Comparison of ENCODE assay signal across 9 mouse cellular contexts in genomic region chr15:95885953-95886820, GRCm38 (mm10).
DNase-seq lines count a peak whose midpoint lies in the region; ATAC-seq lines count a peak whose summit lies in the region.
"Had no signal": no experiment of that assay in that cellular context is flagged by ENCODE, and none has a peak within 500 bp of the region (broad histone marks: within the 10 kb centered on the region; RNA-seq: fewer than 3 reads in every experiment).

No protein-coding gene starts in this region.

- H3K4me3 ChIP-seq in hindbrain, embryonic 10.5 days = no peak overlapping the region
- H3K4me3 ChIP-seq in hindbrain, embryonic 12.5 days = no peak overlapping the region
- H3K4me3 ChIP-seq in limb, embryonic 12.5 days (replicated peaks) = no peak overlapping the region

- 0 out of 2 replicates have a peak overlapping the region, but pooled peaks have one; percentile 1 for H3K27ac ChIP-seq in hindbrain, embryonic 10.5 days
- H3K27ac ChIP-seq in hindbrain, embryonic 12.5 days = no peak overlapping the region
- 0 out of 2 replicates have a peak overlapping the region, but pooled peaks have one; percentile 17 for H3K27ac ChIP-seq in limb, embryonic 12.5 days

- DNase-seq in hindbrain, embryonic 10.5 days (ENCODE audit: low spot score) = no peak
- DNase-seq in right cerebral cortex, adult 18-20 months = peak; percentile 29
- no peak for DNase-seq in right cerebral cortex, postnatal 4 days
- DNase-seq in cerebellum, postnatal 25 days = no peak
- DNase-seq: cerebellum, adult 11-12 months; layer of hippocampus, adult 9-11 months had no signal

- H3K36me3 ChIP-seq in hindbrain, embryonic 10.5 days = 0 out of 2 replicates have a peak, but pooled peaks cover 5% of the 10 kb centered on the region
- no peaks in the 10 kb centered on the region for H3K36me3 ChIP-seq in hindbrain, embryonic 12.5 days
- H3K36me3 ChIP-seq in limb, embryonic 12.5 days = peaks cover 6% of the 10 kb centered on the region; the same call in 1 of the 2 replicates

- 78% methylated on average over 18 of the region's 18 CpGs for WGBS in hindbrain, embryonic 10.5 days
- 75% methylated on average over 18 of the region's 18 CpGs for WGBS in hindbrain, embryonic 12.5 days
- 46% methylated on average over 18 of the region's 18 CpGs for WGBS in limb, embryonic 12.5 days

- peaks cover 34% of the 10 kb centered on the region for H3K4me1 ChIP-seq in hindbrain, embryonic 10.5 days (replicated peaks)
- peaks cover 29% of the 10 kb centered on the region for H3K4me1 ChIP-seq in hindbrain, embryonic 12.5 days
- H3K4me1 ChIP-seq in limb, embryonic 12.5 days (replicated peaks) = peaks cover 27% of the 10 kb centered on the region

- no peak overlapping the region for H3K4me2 ChIP-seq in hindbrain, embryonic 12.5 days (replicated peaks)
- no peak overlapping the region for H3K4me2 ChIP-seq in limb, embryonic 12.5 days

- H3K9ac ChIP-seq in hindbrain, embryonic 12.5 days = no peak overlapping the region
- H3K9ac ChIP-seq in limb, embryonic 12.5 days (replicated peaks) = no peak overlapping the region

- H3K27me3 ChIP-seq in hindbrain, embryonic 10.5 days (ENCODE audit: insufficient read depth, poor library complexity, severe bottlenecking) = no peaks in the 10 kb centered on the region
- H3K27me3 ChIP-seq in hindbrain, embryonic 12.5 days = no peaks in the 10 kb centered on the region
- H3K27me3 ChIP-seq in limb, embryonic 12.5 days = no peaks in the 10 kb centered on the region

- 0 out of 2 replicates have a peak, but pooled peaks cover 3% of the 10 kb centered on the region for H3K9me3 ChIP-seq in hindbrain, embryonic 10.5 days
- no peaks in the 10 kb centered on the region for H3K9me3 ChIP-seq in hindbrain, embryonic 12.5 days (replicated peaks)
- peaks cover 5% of the 10 kb centered on the region; the same call in 1 of the 2 replicates for H3K9me3 ChIP-seq in limb, embryonic 12.5 days

- ATAC-seq in hindbrain, embryonic 12.5 days (ENCODE audit: low FRiP score) = no peak
- peak; percentile 37; the same call in 1 of the 2 replicates for ATAC-seq in limb, embryonic 12.5 days (ENCODE audit: insufficient number of reproducible peaks, insufficient read depth, low FRiP score, low TSS enrichment, low read depth)
- no peak for ATAC-seq in erythroblast, adult 5-6 weeks (replicated peaks; ENCODE audit: low FRiP score, poor library complexity, severe bottlenecking)
